Mouse (Mus musculus): ENCODE measurements around the gene Akap7. TPM values are rescaled to one million over a fixed set of nuclear protein-coding genes. Genes with fewer than 3 reads are reported as not detected.

Gene Akap7
- polyA plus RNA-seq, 1 experiment from 2014 or later, result 24.0 TPM

GRCm38 (mm10) chr10:25295836-25296235 lies 11.8 kb downstream of the Akap7 start:
- H3K36me3 ChIP-seq, result no peaks in the 10 kb centered on the region
- no peak overlapping the region for H3K27ac ChIP-seq
- H3K9me3 ChIP-seq, result no peaks in the 10 kb centered on the region
- H3K4me3 ChIP-seq, result no peak overlapping the region
- no peaks in the 10 kb centered on the region for H3K27me3 ChIP-seq (replicated peaks)
- no peak for ATAC-seq (ENCODE audit: low FRiP score, low read depth)
- H3K9ac ChIP-seq, result no peak overlapping the region
- WGBS, result 83% methylated on average over 9 of the region's 9 CpGs
- H3K4me2 ChIP-seq (replicated peaks), result no peak overlapping the region
- H3K4me1 ChIP-seq, result peaks cover 7% of the 10 kb centered on the region

GRCm38 (mm10) chr10:25294999-25295398 lies 12.7 kb downstream of the Akap7 start:
- ATAC-seq (ENCODE audit: low FRiP score, low read depth), result no peak
- Histone ChIP-seq H3K4me1 (peaks cover 7% of the 10 kb centered on the region), H3K9me3 (no peaks in the 10 kb centered on the region), H3K36me3 (no peaks in the 10 kb centered on the region), H3K9ac (no peak overlapping the region), H3K4me2 (replicated peaks) (no peak overlapping the region), H3K4me3 (no peak overlapping the region), H3K27ac (no peak overlapping the region), H3K27me3 (replicated peaks) (no peaks in the 10 kb centered on the region)
- WGBS, result 74% methylated on average over 7 of the region's 7 CpGs

GRCm38 (mm10) chr10:25293796-25294195 lies 13.9 kb downstream of the Akap7 start:
- 94% methylated on average over 3 of the region's 3 CpGs for WGBS
- no peak overlapping the region for H3K4me2 ChIP-seq (replicated peaks)

GRCm38 (mm10) chr10:25291053-25291452 lies 16.6 kb downstream of the Akap7 start:
- Histone ChIP-seq H3K9ac (no peak overlapping the region), H3K27me3 (replicated peaks) (no peaks in the 10 kb centered on the region), H3K36me3 (no peaks in the 10 kb centered on the region), H3K4me2 (replicated peaks) (no peak overlapping the region), H3K27ac (no peak overlapping the region), H3K9me3 (no peaks in the 10 kb centered on the region), H3K4me1 (no peaks in the 10 kb centered on the region), H3K4me3 (no peak overlapping the region)
- 85% methylated on average over 4 of the region's 4 CpGs for WGBS
- no peak for ATAC-seq (ENCODE audit: low FRiP score, low read depth)

More at GRCm38 (mm10) chr10:25293796-25294195, 13.9 kb downstream of the Akap7 start:
- Histone ChIP-seq H3K9me3 (no peaks in the 10 kb centered on the region), H3K4me3 (no peak overlapping the region), H3K4me1 (peaks cover 7% of the 10 kb centered on the region), H3K36me3 (no peaks in the 10 kb centered on the region), H3K27ac (no peak overlapping the region), H3K9ac (no peak overlapping the region), H3K27me3 (replicated peaks) (no peaks in the 10 kb centered on the region)
- no peak for ATAC-seq (ENCODE audit: low FRiP score, low read depth)

- Histone ChIP-seq H3K4me2 (replicated peaks) (no peak overlapping the region), H3K4me3 (no peak overlapping the region), H3K27me3 (replicated peaks) (no peaks in the 10 kb centered on the region), H3K9ac (no peak overlapping the region), H3K27ac (no peak overlapping the region), H3K4me1 (0 out of 2 replicates have a peak, but pooled peaks cover 4% of the 10 kb centered on the region), H3K36me3 (no peaks in the 10 kb centered on the region), H3K9me3 (no peaks in the 10 kb centered on the region)
- WGBS, result 77% methylated on average over 11 of the region's 11 CpGs
- ATAC-seq (ENCODE audit: low FRiP score, low read depth), result no peak
These were observed 22.4 kb downstream of the Akap7 start for GRCm38 (mm10) chr10:25285100-25285811.

DNA sequence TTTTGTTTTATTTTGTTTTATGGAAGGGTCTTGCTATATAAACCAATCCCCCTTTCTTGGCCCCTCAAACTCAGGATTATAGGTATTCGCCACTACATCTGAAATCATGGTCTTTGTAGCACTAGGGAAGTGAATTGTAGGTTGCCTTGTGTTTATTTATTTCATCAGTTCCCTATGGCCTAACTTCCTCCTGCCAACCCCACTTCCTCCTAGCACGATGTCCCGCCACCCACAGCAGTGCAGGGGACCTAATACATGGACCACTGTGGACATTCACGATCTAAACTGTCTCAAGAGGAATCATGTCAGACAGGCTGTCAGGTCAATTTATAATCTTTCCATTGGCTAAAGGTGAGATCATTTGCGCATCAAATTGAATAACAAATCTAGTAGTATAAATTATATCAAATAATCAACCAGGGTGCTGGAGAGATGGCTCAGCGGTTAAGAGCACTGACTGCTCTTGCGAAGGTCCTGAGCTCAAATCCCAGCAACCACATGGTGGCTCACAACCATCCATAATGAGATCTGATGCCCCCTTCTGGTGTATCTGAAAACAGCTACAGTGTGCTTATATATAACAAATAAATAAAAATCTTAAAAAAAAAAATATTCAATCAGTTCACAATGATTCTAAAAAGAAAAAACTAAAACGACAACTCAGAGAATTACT lies 23.1 kb downstream of the Akap7 start:
- Histone ChIP-seq H3K36me3 (no peaks in the 10 kb centered on the region), H3K4me2 (replicated peaks) (no peak overlapping the region), H3K9me3 (no peaks in the 10 kb centered on the region), H3K27me3 (replicated peaks) (no peaks in the 10 kb centered on the region), H3K9ac (no peak overlapping the region), H3K4me1 (0 out of 2 replicates have a peak, but pooled peaks cover 4% of the 10 kb centered on the region), H3K27ac (no peak overlapping the region), H3K4me3 (no peak overlapping the region)
- ATAC-seq (ENCODE audit: low FRiP score, low read depth), result no peak
- 90% methylated on average over 8 of the region's 8 CpGs for WGBS

- H3K9me3 ChIP-seq, result no peaks in the 10 kb centered on the region
- ATAC-seq (ENCODE audit: low FRiP score, low read depth), result no peak
- H3K4me1 ChIP-seq, result 0 out of 2 replicates have a peak, but pooled peaks cover 4% of the 10 kb centered on the region
- H3K27ac ChIP-seq, result no peak overlapping the region
- H3K4me3 ChIP-seq, result no peak overlapping the region
- no peak overlapping the region for H3K4me2 ChIP-seq (replicated peaks)
- WGBS, result 66% methylated on average over 7 of the region's 7 CpGs
- no peaks in the 10 kb centered on the region for H3K27me3 ChIP-seq (replicated peaks)
- H3K9ac ChIP-seq, result no peak overlapping the region
- no peaks in the 10 kb centered on the region for H3K36me3 ChIP-seq
These were observed 24.3 kb downstream of the Akap7 start for GRCm38 (mm10) chr10:25283397-25283796.

DNA sequence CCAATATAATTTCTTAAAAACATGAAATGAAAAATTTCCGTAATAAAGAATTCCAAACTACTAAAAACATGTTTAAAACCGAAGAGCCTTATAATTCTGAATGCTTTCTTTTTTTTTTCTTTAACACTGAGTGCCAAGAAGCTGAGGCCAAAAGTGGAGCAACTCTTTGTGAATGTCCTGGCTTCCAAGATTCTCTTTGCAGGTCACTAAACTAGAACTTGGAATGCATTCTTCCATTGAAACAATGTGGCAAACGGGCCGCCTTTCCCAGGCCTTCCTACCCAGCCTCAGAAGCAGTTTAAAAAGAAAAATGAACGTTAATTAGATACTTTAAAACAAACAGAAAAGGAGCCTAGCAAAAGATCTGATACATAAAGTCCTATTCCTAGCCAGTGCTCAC lies 27.5 kb downstream of the Akap7 start:
- WGBS, result 80% methylated on average over 5 of the region's 5 CpGs
- no peak overlapping the region for H3K4me3 ChIP-seq
- H3K4me2 ChIP-seq (replicated peaks), result no peak overlapping the region
- no peak overlapping the region for H3K9ac ChIP-seq
- no peaks in the 10 kb centered on the region for H3K9me3 ChIP-seq
- no peaks in the 10 kb centered on the region for H3K27me3 ChIP-seq (replicated peaks)
- H3K36me3 ChIP-seq, result no peaks in the 10 kb centered on the region
- no peak for ATAC-seq (ENCODE audit: low FRiP score, low read depth)
- 0 out of 2 replicates have a peak, but pooled peaks cover 4% of the 10 kb centered on the region for H3K4me1 ChIP-seq
- H3K27ac ChIP-seq, result no peak overlapping the region

GRCm38 (mm10) chr10:25279406-25279805 lies 28.3 kb downstream of the Akap7 start:
- Histone ChIP-seq H3K27ac (no peak overlapping the region), H3K4me1 (0 out of 2 replicates have a peak, but pooled peaks cover 4% of the 10 kb centered on the region), H3K4me2 (replicated peaks) (no peak overlapping the region), H3K27me3 (replicated peaks) (no peaks in the 10 kb centered on the region), H3K4me3 (no peak overlapping the region), H3K9me3 (no peaks in the 10 kb centered on the region), H3K9ac (no peak overlapping the region), H3K36me3 (no peaks in the 10 kb centered on the region)
- WGBS, result 52% methylated on average over 3 of the region's 3 CpGs
- ATAC-seq (ENCODE audit: low FRiP score, low read depth), result no peak

DNA sequence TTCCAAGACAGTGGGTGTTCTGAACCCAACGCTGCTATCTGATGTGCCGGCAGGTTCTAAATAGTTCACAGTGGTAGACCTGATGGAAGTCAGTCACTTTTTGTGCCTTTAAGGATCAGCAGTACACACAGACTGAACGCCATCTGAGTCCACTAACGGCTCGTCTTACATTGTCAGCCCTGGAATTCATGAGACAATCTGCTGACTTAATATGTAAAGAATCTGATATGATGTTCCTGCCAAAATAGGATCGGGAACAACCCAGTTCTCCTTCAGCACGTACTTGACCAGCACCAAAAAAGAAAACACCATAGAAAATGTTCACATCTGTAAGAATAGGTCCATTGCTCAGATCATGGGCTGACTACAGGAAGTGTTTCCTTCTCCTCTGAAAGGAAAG lies 32.2 kb downstream of the Akap7 start:
- H3K36me3 ChIP-seq, result no peaks in the 10 kb centered on the region
- no peak for ATAC-seq (ENCODE audit: low FRiP score, low read depth)
- H3K9ac ChIP-seq, result no peak overlapping the region
- H3K4me3 ChIP-seq, result no peak overlapping the region
- no peaks in the 10 kb centered on the region for H3K27me3 ChIP-seq (replicated peaks)
- no peaks in the 10 kb centered on the region for H3K9me3 ChIP-seq
- H3K4me2 ChIP-seq (replicated peaks), result no peak overlapping the region
- H3K4me1 ChIP-seq, result no peaks in the 10 kb centered on the region
- WGBS, result 87% methylated on average over 7 of the region's 7 CpGs
- no peak overlapping the region for H3K27ac ChIP-seq

- no peak overlapping the region for H3K4me3 ChIP-seq
- no peak for ATAC-seq (ENCODE audit: low FRiP score, low read depth)
- no peak overlapping the region for H3K27ac ChIP-seq
- H3K27me3 ChIP-seq (replicated peaks), result no peaks in the 10 kb centered on the region
- 90% methylated on average over 26 of the region's 26 CpGs for WGBS
- H3K4me2 ChIP-seq (replicated peaks), result no peak overlapping the region
- H3K9ac ChIP-seq, result no peak overlapping the region
- no peaks in the 10 kb centered on the region for H3K4me1 ChIP-seq
- H3K36me3 ChIP-seq, result no peaks in the 10 kb centered on the region
- H3K9me3 ChIP-seq, result no peaks in the 10 kb centered on the region
These were observed 32.9 kb downstream of the Akap7 start for GRCm38 (mm10) chr10:25274621-25275330.

GRCm38 (mm10) chr10:25273731-25274130 lies 33.9 kb downstream of the Akap7 start:
- no peaks in the 10 kb centered on the region for H3K36me3 ChIP-seq
- no peaks in the 10 kb centered on the region for H3K27me3 ChIP-seq (replicated peaks)
- H3K4me2 ChIP-seq (replicated peaks), result no peak overlapping the region
- no peak overlapping the region for H3K9ac ChIP-seq
- no peak overlapping the region for H3K27ac ChIP-seq
- no peaks in the 10 kb centered on the region for H3K9me3 ChIP-seq
- no peak for ATAC-seq (ENCODE audit: low FRiP score, low read depth)
- 79% methylated on average over 1 of the region's 1 CpGs for WGBS
- H3K4me3 ChIP-seq, result no peak overlapping the region
- H3K4me1 ChIP-seq, result no peaks in the 10 kb centered on the region
